Comparison of ENCODE assay signal across 8 mouse cellular contexts in genomic region chr8:84199348-84200125, GRCm38 (mm10). TPM values are rescaled to one million over a fixed set of nuclear protein-coding genes. Genes with fewer than 3 reads are reported as not detected.
DNase-seq lines count a peak whose midpoint lies in the region; ATAC-seq and TF ChIP-seq lines count a peak whose summit lies in the region.

No protein-coding gene starts in this region.

- H3K27me3 ChIP-seq in lung, embryonic 15.5 days = no peaks in the 10 kb centered on the region
- no peaks in the 10 kb centered on the region for H3K27me3 ChIP-seq in intestine, embryonic 15.5 days (replicated peaks)
- H3K27me3 ChIP-seq in neural tube, embryonic 13.5 days = peaks cover 22% of the 10 kb centered on the region

- H3K4me2 ChIP-seq in lung, embryonic 15.5 days = peak overlapping the region; percentile 78
- H3K4me2 ChIP-seq in intestine, embryonic 15.5 days (replicated peaks) = peak overlapping the region; percentile 94
- peak overlapping the region; percentile 68 for H3K4me2 ChIP-seq in neural tube, embryonic 13.5 days

- peak overlapping the region; percentile 92 for H3K27ac ChIP-seq in lung, embryonic 15.5 days
- H3K27ac ChIP-seq in embryonic fibroblast, embryonic 13.5 days (ENCODE audit: insufficient read depth, low read length) = peak overlapping the region; percentile 79
- peak overlapping the region; percentile 93 for H3K27ac ChIP-seq in intestine, embryonic 15.5 days
- peak overlapping the region; percentile 89 for H3K27ac ChIP-seq in neural tube, embryonic 13.5 days (replicated peaks)

- H3K9ac ChIP-seq in lung, embryonic 15.5 days = peak overlapping the region; percentile 11; the same call in 1 of the 2 replicates
- no peak overlapping the region for H3K9ac ChIP-seq in intestine, embryonic 15.5 days
- peak overlapping the region; percentile 65; the same call in 1 of the 2 replicates for H3K9ac ChIP-seq in neural tube, embryonic 13.5 days

- peak overlapping the region; percentile 69; the same call in 1 of the 2 replicates for H3K4me3 ChIP-seq in lung, embryonic 15.5 days
- H3K4me3 ChIP-seq in embryonic fibroblast, embryonic 13.5 days (ENCODE audit: insufficient read depth, low read length) = no peak overlapping the region
- H3K4me3 ChIP-seq in intestine, embryonic 15.5 days (replicated peaks) = no peak overlapping the region
- no peak overlapping the region for H3K4me3 ChIP-seq in neural tube, embryonic 13.5 days

- 40% methylated on average over 11 of the region's 11 CpGs for WGBS in lung, embryonic 15.5 days
- 45% methylated on average over 11 of the region's 11 CpGs for WGBS in intestine, embryonic 15.5 days
- 51% methylated on average over 11 of the region's 11 CpGs for WGBS in neural tube, embryonic 13.5 days

- no peak for TF ChIP-seq CTCF in embryonic fibroblast, embryonic 13.5 days (IDR thresholded peaks at IDR 0.05; ENCODE audit: borderline replicate concordance, insufficient read depth, low read length)

- H3K9me3 ChIP-seq in lung, embryonic 15.5 days = no peaks in the 10 kb centered on the region
- H3K9me3 ChIP-seq in intestine, embryonic 15.5 days = no peaks in the 10 kb centered on the region
- H3K9me3 ChIP-seq in neural tube, embryonic 13.5 days = no peaks in the 10 kb centered on the region

- DNase-seq in lung, postnatal 4 days = no peak
- DNase-seq in right cerebral cortex, adult 2 months (ENCODE audit: low spot score in 2 of 2) = no peak
- no peak for DNase-seq in urinary bladder, postnatal 14 days (ENCODE audit: low spot score)
- DNase-seq in layer of hippocampus, postnatal 36 days = no peak

- no peaks in the 10 kb centered on the region for H3K36me3 ChIP-seq in lung, embryonic 15.5 days
- no peaks in the 10 kb centered on the region for H3K36me3 ChIP-seq in intestine, embryonic 15.5 days
- H3K36me3 ChIP-seq in neural tube, embryonic 13.5 days = no peaks in the 10 kb centered on the region

- ATAC-seq in lung, embryonic 15.5 days (ENCODE audit: borderline replicate concordance, extremely low read depth, low FRiP score, low TSS enrichment) = no peak
- no peak for ATAC-seq in intestine, embryonic 15.5 days
- ATAC-seq in neural tube, embryonic 13.5 days (ENCODE audit: low read depth) = no peak

- no peak for TF ChIP-seq POLR2A in embryonic fibroblast, embryonic 13.5 days (IDR thresholded peaks at IDR 0.05; ENCODE audit: low read depth, low read length)

- H3K4me1 ChIP-seq in lung, embryonic 15.5 days = peaks cover 62% of the 10 kb centered on the region
- peaks cover 5% of the 10 kb centered on the region for H3K4me1 ChIP-seq in embryonic fibroblast, embryonic 13.5 days (ENCODE audit: control insufficient read depth, insufficient read depth, low read length)
- peaks cover 60% of the 10 kb centered on the region for H3K4me1 ChIP-seq in intestine, embryonic 15.5 days (replicated peaks)
- H3K4me1 ChIP-seq in neural tube, embryonic 13.5 days (replicated peaks) = peaks cover 73% of the 10 kb centered on the region

RNA-seq across cellular contexts. Expression of gene Nanos3, which starts 14.5 kb away (rescaled TPM):
- polyA plus RNA-seq in lung, embryonic 15.5 days (2015; fragmentation: Nextera tagmentation; extraction: Ambion mirVana) = 2.7 and 3.2 TPM in 2 replicates
- polyA plus RNA-seq in embryonic fibroblast, embryonic 13.5 days (2011; ENCODE audit: insufficient read length, low read depth, missing spikeins) = not detected in 2 replicates
- 2.5 and 2.9 TPM in 2 replicates for polyA plus RNA-seq in intestine, embryonic 15.5 days (2015; fragmentation: Nextera tagmentation; extraction: Ambion mirVana)
- 6.1 and 10.1 TPM in 2 replicates for polyA plus RNA-seq in neural tube, embryonic 13.5 days (2015; fragmentation: Nextera tagmentation; extraction: Ambion mirVana)
- total RNA-seq in layer of hippocampus, postnatal 36 days (2021) = 1 to 10 TPM; 2.2 to 4.9 TPM

RNA-seq across cellular contexts. Expression of gene Zswim4, which starts 37.3 kb away (rescaled TPM):
- 13.6 and 14.2 TPM in 2 replicates for polyA plus RNA-seq in lung, embryonic 15.5 days (2015; fragmentation: Nextera tagmentation; extraction: Ambion mirVana)
- 7.3 and 10.9 TPM in 2 replicates for polyA plus RNA-seq in embryonic fibroblast, embryonic 13.5 days (2011; ENCODE audit: insufficient read length, low read depth, missing spikeins)
- polyA plus RNA-seq in intestine, embryonic 15.5 days (2015; fragmentation: Nextera tagmentation; extraction: Ambion mirVana) = 9.0 TPM in 2 replicates
- polyA plus RNA-seq in neural tube, embryonic 13.5 days (2015; fragmentation: Nextera tagmentation; extraction: Ambion mirVana) = 32.9 and 34.7 TPM in 2 replicates
- 10 to 100 TPM; 16.8 to 18.1 TPM for total RNA-seq in layer of hippocampus, postnatal 36 days (2021)

RNA-seq across cellular contexts. Expression of gene D8Ertd738e, which starts 50.0 kb away (rescaled TPM):
- 320 and 350 TPM in 2 replicates for polyA plus RNA-seq in lung, embryonic 15.5 days (2015; fragmentation: Nextera tagmentation; extraction: Ambion mirVana)
- 98.2 and 104 TPM in 2 replicates for polyA plus RNA-seq in embryonic fibroblast, embryonic 13.5 days (2011; ENCODE audit: insufficient read length, low read depth, missing spikeins)
- 292 and 312 TPM in 2 replicates for polyA plus RNA-seq in intestine, embryonic 15.5 days (2015; fragmentation: Nextera tagmentation; extraction: Ambion mirVana)
- 255 and 273 TPM in 2 replicates for polyA plus RNA-seq in neural tube, embryonic 13.5 days (2015; fragmentation: Nextera tagmentation; extraction: Ambion mirVana)
- 100 to 1,000 TPM; 131 to 145 TPM for total RNA-seq in layer of hippocampus, postnatal 36 days (2021)

RNA-seq across cellular contexts. Expression of gene 4930432K21Rik, which starts 51.7 kb away (rescaled TPM):
- polyA plus RNA-seq in lung, embryonic 15.5 days (2015; fragmentation: Nextera tagmentation; extraction: Ambion mirVana) = 1.7 TPM in 2 replicates
- 0.48 and 0.95 TPM in 2 replicates for polyA plus RNA-seq in embryonic fibroblast, embryonic 13.5 days (2011; ENCODE audit: insufficient read length, low read depth, missing spikeins)
- polyA plus RNA-seq in intestine, embryonic 15.5 days (2015; fragmentation: Nextera tagmentation; extraction: Ambion mirVana) = 0.65 and 0.93 TPM in 2 replicates
- polyA plus RNA-seq in neural tube, embryonic 13.5 days (2015; fragmentation: Nextera tagmentation; extraction: Ambion mirVana) = 1.4 and 1.6 TPM in 2 replicates
- 1 to 10 TPM; 1.7 to 1.8 TPM for total RNA-seq in layer of hippocampus, postnatal 36 days (2021)

RNA-seq across cellular contexts. Expression of gene Cc2d1a, which starts 51.8 kb away (rescaled TPM):
- 23.1 and 23.4 TPM in 2 replicates for polyA plus RNA-seq in lung, embryonic 15.5 days (2015; fragmentation: Nextera tagmentation; extraction: Ambion mirVana)
- 17.7 and 20.0 TPM in 2 replicates for polyA plus RNA-seq in embryonic fibroblast, embryonic 13.5 days (2011; ENCODE audit: insufficient read length, low read depth, missing spikeins)
- 20.7 and 21.7 TPM in 2 replicates for polyA plus RNA-seq in intestine, embryonic 15.5 days (2015; fragmentation: Nextera tagmentation; extraction: Ambion mirVana)
- 24.3 and 25.6 TPM in 2 replicates for polyA plus RNA-seq in neural tube, embryonic 13.5 days (2015; fragmentation: Nextera tagmentation; extraction: Ambion mirVana)
- total RNA-seq in layer of hippocampus, postnatal 36 days (2021) = 10 to 100 TPM; 58.3 to 64.6 TPM
